Comparison of ENCODE assay signal across 14 mouse cellular contexts in the genomic region with DNA sequence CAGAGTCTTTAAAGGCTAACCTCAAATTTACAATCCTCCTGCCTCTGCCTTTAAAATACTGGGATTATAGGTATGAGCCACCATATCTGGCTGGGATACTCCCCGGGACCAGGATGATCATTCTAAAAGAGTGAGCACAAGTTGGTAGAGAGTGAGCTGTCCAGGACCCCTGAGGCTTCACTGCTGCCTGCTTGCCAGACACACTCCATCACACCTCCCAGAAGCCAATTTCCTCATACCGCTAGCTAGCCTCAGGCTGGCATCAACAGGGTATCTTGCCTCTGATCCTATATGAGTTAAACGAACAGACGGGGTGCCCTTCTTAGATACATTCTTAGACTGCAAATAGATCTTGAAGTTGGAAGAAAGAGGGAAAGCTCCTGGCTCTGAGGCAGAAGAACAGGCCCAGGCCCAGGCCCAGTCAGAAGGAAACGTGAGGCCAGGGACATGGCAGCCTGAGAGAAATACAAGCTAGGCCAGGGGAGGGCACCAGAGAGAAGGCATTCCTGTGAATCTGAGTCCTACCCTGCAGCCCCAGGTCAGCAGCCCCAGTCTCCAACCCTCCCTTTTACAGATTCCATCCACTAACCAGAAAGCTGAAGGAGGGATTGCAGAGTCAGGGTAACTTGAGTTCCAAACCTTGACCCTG. TPM values are rescaled to one million over a fixed set of nuclear protein-coding genes. Genes with fewer than 3 reads are reported as not detected.
DNase-seq lines count a peak whose midpoint lies in the region; ATAC-seq and TF ChIP-seq lines count a peak whose summit lies in the region.
"Had no signal": no experiment of that assay in that cellular context is flagged by ENCODE, and none has a peak within 500 bp of the region (broad histone marks: within the 10 kb centered on the region; RNA-seq: fewer than 3 reads in every experiment).

No protein-coding gene starts in this region.

- H3K4me3 ChIP-seq in lung, postnatal 0 days (ENCODE audit: low read depth, low read length) = no peak overlapping the region
- no peak overlapping the region for H3K4me3 ChIP-seq in lung, adult 2 months (replicated peaks; ENCODE audit: extremely low read depth, low read depth, low read length)
- no peak overlapping the region for H3K4me3 ChIP-seq in embryonic facial prominence, embryonic 10.5 days
- H3K4me3 ChIP-seq: erythroblast, embryonic 14.5 days; liver, embryonic 13.5 days; megakaryocyte, embryonic 14.5 days had no signal

- peak; percentile 38; the same call in 1 of the 2 replicates for TF ChIP-seq CTCF in lung, postnatal 0 days (IDR thresholded peaks at IDR 0.05)
- no peak for TF ChIP-seq CTCF in lung, adult 2 months (IDR thresholded peaks at IDR 0.05; ENCODE audit: insufficient read depth, low read length)

- no peak overlapping the region for H3K4me2 ChIP-seq in lung, postnatal 0 days (replicated peaks; ENCODE audit: low read depth, low read length)
- H3K4me2 ChIP-seq: heart, embryonic 11.5 days; liver, embryonic 13.5 days had no signal

- no peak for ATAC-seq in lung, postnatal 0 days
- no peak for ATAC-seq in erythroid progenitor cell, adult 5-6 weeks (replicated peaks; ENCODE audit: low FRiP score, poor library complexity, severe bottlenecking)

- TF ChIP-seq POLR2A in lung, adult 2 months (IDR thresholded peaks at IDR 0.05; ENCODE audit: borderline replicate concordance, extremely low read depth, low read depth, low read length) = no peak

- H3K27me3 ChIP-seq in lung, postnatal 0 days (replicated peaks; ENCODE audit: insufficient read depth, low read length) = no peaks in the 10 kb centered on the region
- no peaks in the 10 kb centered on the region for H3K27me3 ChIP-seq in embryonic facial prominence, embryonic 10.5 days (replicated peaks; ENCODE audit: low read depth, poor library complexity, severe bottlenecking)
- H3K27me3 ChIP-seq: liver, embryonic 13.5 days had no signal

- H3K27ac ChIP-seq in lung, postnatal 0 days (ENCODE audit: low read length) = no peak overlapping the region
- no peak overlapping the region for H3K27ac ChIP-seq in embryonic facial prominence, embryonic 10.5 days (replicated peaks)
- H3K27ac ChIP-seq: liver, embryonic 13.5 days had no signal

- no peak overlapping the region for H3K9ac ChIP-seq in lung, postnatal 0 days (replicated peaks; ENCODE audit: low read depth)
- H3K9ac ChIP-seq: liver, embryonic 13.5 days had no signal

- no peaks in the 10 kb centered on the region for H3K36me3 ChIP-seq in lung, postnatal 0 days (ENCODE audit: insufficient read depth, low read length)
- H3K36me3 ChIP-seq in embryonic facial prominence, embryonic 10.5 days (replicated peaks) = no peaks in the 10 kb centered on the region
- H3K36me3 ChIP-seq: liver, embryonic 13.5 days had no signal

- DNase-seq in adrenal gland, postnatal 14 days = peak; percentile 53
- no peak for DNase-seq in adrenal gland, postnatal 4 days (ENCODE audit: low spot score in 2 of 2)
- no peak for DNase-seq in lung, postnatal 0 days (ENCODE audit: low spot score)
- DNase-seq in lung, adult 2 months = no peak
- peak; percentile 48 to 62 for DNase-seq in adrenal gland, postnatal 36 days
- peak; percentile 12 for DNase-seq in embryonic facial prominence, embryonic 10.5 days (ENCODE audit: low spot score)
- no peak for DNase-seq in thymus, postnatal 0 days (ENCODE audit: low spot score)
- DNase-seq: B cell, adult 2 months; kidney, postnatal 10 days; liver, embryonic 13.5 days had no signal

- no peaks in the 10 kb centered on the region for H3K9me3 ChIP-seq in lung, postnatal 0 days (ENCODE audit: low read length)
- no peaks in the 10 kb centered on the region for H3K9me3 ChIP-seq in embryonic facial prominence, embryonic 10.5 days
- H3K9me3 ChIP-seq: liver, embryonic 13.5 days had no signal

- 75% methylated on average over 5 of the region's 5 CpGs for WGBS in lung, postnatal 0 days
- WGBS in lung, adult 2 months = 85% methylated on average over 5 of the region's 5 CpGs
- 78% methylated on average over 5 of the region's 5 CpGs for WGBS in embryonic facial prominence, embryonic 10.5 days

- no peaks in the 10 kb centered on the region for H3K4me1 ChIP-seq in lung, postnatal 0 days (ENCODE audit: insufficient read depth, low read depth, low read length)
- no peaks in the 10 kb centered on the region for H3K4me1 ChIP-seq in lung, adult 2 months (ENCODE audit: control insufficient read depth, insufficient read depth, low read length)
- no peaks in the 10 kb centered on the region for H3K4me1 ChIP-seq in embryonic facial prominence, embryonic 10.5 days

- no peak for TF ChIP-seq EP300 in lung, postnatal 0 days (IDR thresholded peaks at IDR 0.05)

RNA-seq across cellular contexts. Expression of gene Acsbg1, which starts 31.9 kb away (rescaled TPM):
- 68.3 and 86.2 TPM in 2 replicates for total RNA-seq in adrenal gland, postnatal 14 days (2021)
- total RNA-seq in adrenal gland, postnatal 4 days (2021) = 100 to 1,000 TPM; 288 to 304 TPM
- polyA plus RNA-seq in lung, postnatal 0 days (2015; fragmentation: Nextera tagmentation; extraction: Ambion mirVana) = 0.10 and 0.17 TPM in 2 replicates
- polyA plus RNA-seq in lung, adult 2 months (2012; rRNA removed) = 0.91 and 31.6 TPM in 2 replicates
- 100 to 1,000 TPM; 105 to 213 TPM for total RNA-seq in adrenal gland, postnatal 36 days (2021)
- 2.7 and 3.6 TPM in 2 replicates for polyA plus RNA-seq in embryonic facial prominence, embryonic 10.5 days (2016; fragmentation: Nextera tagmentation; extraction: Ambion mirVana)
- polyA plus RNA-seq in thymus, postnatal 0 days (2015; fragmentation: Nextera tagmentation; extraction: Ambion mirVana) = 1.6 and 1.7 TPM in 2 replicates
- total RNA-seq in erythroid progenitor cell, adult 5-6 weeks (2015; ENCODE audit: low replicate concordance) = not detected in 2 replicates
- total RNA-seq in erythroid progenitor cell, adult 5-6 weeks (2017; ENCODE audit: low replicate concordance) = 1.2 TPM in 1 of 2 replicates, not detected in the other
- polyA plus RNA-seq: erythroblast, embryonic 14.5 days had no signal

RNA-seq across cellular contexts. Expression of gene Idh3a, which starts 43.6 kb away (rescaled TPM):
- total RNA-seq in adrenal gland, postnatal 14 days (2021) = 704 and 811 TPM in 2 replicates
- total RNA-seq in adrenal gland, postnatal 4 days (2021) = 100 to 1,000 TPM; 193 to 223 TPM
- polyA plus RNA-seq in lung, postnatal 0 days (2015; fragmentation: Nextera tagmentation; extraction: Ambion mirVana) = 79.4 and 80.3 TPM in 2 replicates
- 20.1 and 37.0 TPM in 2 replicates for polyA plus RNA-seq in lung, adult 2 months (2012; rRNA removed)
- 100 to 1,000 TPM; 269 to 284 TPM for total RNA-seq in adrenal gland, postnatal 36 days (2021)
- polyA plus RNA-seq in embryonic facial prominence, embryonic 10.5 days (2016; fragmentation: Nextera tagmentation; extraction: Ambion mirVana) = 119 and 122 TPM in 2 replicates
- polyA plus RNA-seq in thymus, postnatal 0 days (2015; fragmentation: Nextera tagmentation; extraction: Ambion mirVana) = 145 and 149 TPM in 2 replicates
- 26.8 and 30.3 TPM in 2 replicates for total RNA-seq in erythroid progenitor cell, adult 5-6 weeks (2015; ENCODE audit: low replicate concordance)
- total RNA-seq in erythroid progenitor cell, adult 5-6 weeks (2017; ENCODE audit: low replicate concordance) = 15.4 and 19.7 TPM in 2 replicates

Comparison
In these comparisons a context has a peak if more than half of its experiments do, and no peak if none do; other contexts are left out.
1. DNase-seq: peak in adrenal gland, postnatal 14 days (single experiment), adrenal gland, postnatal 36 days (2 of 2) and embryonic facial prominence, embryonic 10.5 days (single experiment); none in adrenal gland, postnatal 4 days (0 of 2), lung, postnatal 0 days (single experiment), lung, adult 2 months (single experiment) and thymus, postnatal 0 days (single experiment).
2. RNA of gene Acsbg1, which starts 31.9 kb away (total RNA-seq): 288 to 304 TPM in adrenal gland, postnatal 4 days, 105 to 213 TPM in adrenal gland, postnatal 36 days and 68.3 to 86.2 TPM in adrenal gland, postnatal 14 days; 1.2 TPM in erythroid progenitor cell, adult 5-6 weeks; every median in the first group is over 10 times any median in the second.
3. RNA of gene Idh3a, which starts 43.6 kb away (total RNA-seq): 704 to 811 TPM in adrenal gland, postnatal 14 days, 269 to 284 TPM in adrenal gland, postnatal 36 days and 193 to 223 TPM in adrenal gland, postnatal 4 days; 15.4 to 30.3 TPM in erythroid progenitor cell, adult 5-6 weeks; every median in the first group is over 4 times any median in the second.